Mouse (Mus musculus): Measurements from ENCODE around the gene Lgalsl. TPM values are rescaled to one million over a fixed set of nuclear protein-coding genes. Genes with fewer than 3 reads are reported as not detected.

Lgalsl gene
- 10 to 100 TPM; 61.6 to 64.2 TPM for total RNA-seq (2021)
- long read RNA-seq, experiment 1, transcript Lgalsl-201 (5 exons, 3,362 nt) = major isoform, 131 of 154 reads
- long read RNA-seq, experiment 1, transcript Lgalsl-203 (4 exons, 913 nt) = minor isoform, 13 of 154 reads
- long read RNA-seq, experiment 1, partial matches to known transcripts = 1 of 154 reads
- long read RNA-seq, experiment 1, other reads (novel, unspliced or antisense) = 9 of 154 reads
- long read RNA-seq, experiment 2, transcript Lgalsl-201 (5 exons, 3,362 nt) = major isoform, 124 of 144 reads
- long read RNA-seq, experiment 2, transcript Lgalsl-203 (4 exons, 913 nt) = minor isoform, 7 of 144 reads
- long read RNA-seq, experiment 2, partial matches to known transcripts = 3 of 144 reads
- long read RNA-seq, experiment 2, other reads (novel, unspliced or antisense) = 10 of 144 reads

GRCm38 (mm10) chr11:20830686-20831505, at the start of gene Lgalsl:
Gene Lgalsl (minus strand): TSS chr11:20831056.
- DNase-seq = peak; percentile 73

GRCm38 (mm10) chr11:20878644-20879043, 47.8 kb upstream of the Lgalsl start:
- no peak for DNase-seq

GRCm38 (mm10) chr11:20877578-20878096, 46.8 kb upstream of the Lgalsl start:
- DNase-seq = no peak

GRCm38 (mm10) chr11:20873386-20873785, 42.5 kb upstream of the Lgalsl start:
- DNase-seq = no peak

- DNase-seq = no peak
These were observed 42.1 kb upstream of the Lgalsl start for GRCm38 (mm10) chr11:20872911-20873310.

GRCm38 (mm10) chr11:20872444-20872843, 41.6 kb upstream of the Lgalsl start:
- no peak for DNase-seq

- DNase-seq = no peak
These were observed 39.1 kb upstream of the Lgalsl start for GRCm38 (mm10) chr11:20869927-20870326.

- no peak for DNase-seq
These were observed 34.6 kb upstream of the Lgalsl start for GRCm38 (mm10) chr11:20865450-20865849.

- no peak for DNase-seq
These were observed 33.8 kb upstream of the Lgalsl start for GRCm38 (mm10) chr11:20864647-20865046.

- DNase-seq = no peak
These were observed 31.2 kb upstream of the Lgalsl start for GRCm38 (mm10) chr11:20862101-20862500.

- DNase-seq = no peak
These were observed 29.5 kb upstream of the Lgalsl start for GRCm38 (mm10) chr11:20860351-20860750.

GRCm38 (mm10) chr11:20859858-20860257, 29.0 kb upstream of the Lgalsl start:
- DNase-seq = no peak

GRCm38 (mm10) chr11:20858921-20859668, 28.2 kb upstream of the Lgalsl start:
- DNase-seq = peak; percentile 80

- no peak for DNase-seq
These were observed 27.1 kb upstream of the Lgalsl start for GRCm38 (mm10) chr11:20857921-20858320.

- DNase-seq = no peak
These were observed 23.3 kb upstream of the Lgalsl start for GRCm38 (mm10) chr11:20854032-20854741.

GRCm38 (mm10) chr11:20850196-20850595, 19.3 kb upstream of the Lgalsl start:
- DNase-seq = no peak

GRCm38 (mm10) chr11:20849403-20849802, 18.5 kb upstream of the Lgalsl start:
- DNase-seq = no peak

- no peak for DNase-seq
These were observed 6.5 kb upstream of the Lgalsl start for GRCm38 (mm10) chr11:20837366-20837765.

- no peak for DNase-seq
These were observed 813 bp upstream of the Lgalsl start for GRCm38 (mm10) chr11:20831600-20832137.

- DNase-seq = no peak
These were observed 717 bp downstream of the Lgalsl start for GRCm38 (mm10) chr11:20829993-20830685.

Data from gastrocnemius, postnatal 10 days (tissue).